Mouse (Mus musculus) small intestine, adult 2 months (tissue): ENCODE data around the gene Tdrd1.

Source experiments
- CTCF ChIP-seq: fragments of 200-500 bp; IDR thresholded peaks from 2 replicates; pipeline ENCODE4 v1.5.1; 2012; ENCODE audit warnings: low read depth, mild to moderate bottlenecking, control low read depth, inconsistent platforms, low read length, moderate library complexity, mixed read lengths; ENCODE audit not compliant: insufficient replicate concordance, insufficient read length; ENCODE audit errors: extremely low read depth
- POLR2A ChIP-seq: fragments of 200-500 bp; IDR thresholded peaks from 2 replicates; pipeline ENCODE4 v1.6.1; 2012; ENCODE audit warnings: low read depth, mild to moderate bottlenecking, control low read depth, inconsistent platforms, low read length, moderate library complexity

- TF ChIP-seq CTCF (no peak), POLR2A (no peak)
Observed at GRCm38 (mm10) chr19:56787911-56788310, 38.1 kb upstream of the Tdrd1 start.
